Mouse (Mus musculus): ENCODE measurements at regions not wholly inside any gene's neighbourhood (a gene's known extent, or its start where the extent isn't known, plus 50 kb on each side); places are given as distances from the start of the nearest gene placed in this dataset.
A peak's percentile ranks its signal among the peaks of the same experiment; 100 is the strongest.

DNA sequence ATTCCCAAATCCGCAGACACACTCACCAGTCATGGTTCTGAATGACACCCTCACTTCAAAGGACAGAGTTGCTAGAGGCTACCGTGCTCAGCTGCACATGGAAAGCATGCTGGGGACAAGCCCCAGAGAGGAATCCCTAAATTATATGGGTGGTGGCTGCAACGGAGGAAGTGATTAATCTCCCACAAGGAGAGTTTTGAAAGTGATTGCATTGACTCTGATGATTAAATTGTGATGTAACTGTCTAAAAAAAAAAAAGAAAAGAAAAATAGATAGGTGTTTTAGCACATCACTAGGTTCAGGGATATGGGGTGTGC lies 59.6 kb upstream of the Serp2 start:
- DNase-seq (ENCODE audit: extremely low spot score in 1 of 2, low spot score in 2 of 2) = no peak
- intact Hi-C loops (cut with DNase I) = loop anchor here (10.0 kb wide), 1 partner anchor 62 kb away; the partner anchor contains the start of gene Serp2

DNA sequence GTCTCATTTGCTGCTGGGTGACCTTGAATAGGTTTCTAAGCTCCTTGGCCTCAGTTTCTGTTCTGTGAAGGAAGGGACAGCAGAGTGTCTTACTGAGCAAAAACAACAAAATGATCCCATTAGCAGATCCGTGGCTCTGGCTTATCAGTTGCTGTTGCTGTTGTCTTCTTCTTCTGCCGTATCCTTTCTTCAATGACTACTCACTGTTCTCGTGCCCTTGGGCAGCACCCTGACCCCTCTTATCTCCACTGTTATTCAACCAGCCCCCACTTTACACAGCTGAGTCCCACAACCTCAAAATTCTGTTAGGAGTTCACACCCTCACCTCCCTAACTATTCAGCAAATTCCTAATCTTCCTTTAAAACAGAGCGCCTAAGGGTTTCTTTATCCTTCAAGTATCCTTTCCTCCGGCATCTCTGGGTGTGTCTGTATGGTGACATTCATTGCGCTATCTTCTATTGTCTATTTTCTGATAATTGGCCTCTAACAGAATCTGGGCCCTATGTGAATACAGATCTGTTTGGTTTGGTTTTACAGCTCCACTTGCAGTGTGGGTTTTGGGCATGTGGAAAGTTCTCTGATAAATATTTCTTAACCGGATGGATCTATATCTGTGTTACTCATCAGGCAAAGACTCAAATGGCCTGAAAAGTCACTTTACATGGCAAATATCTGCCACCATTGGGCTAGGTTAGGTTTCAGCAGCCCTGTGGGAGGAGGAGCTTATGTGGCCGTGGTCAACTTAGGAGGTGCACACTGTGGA lies 59.1 kb upstream of the Serp2 start:
- DNase-seq (ENCODE audit: extremely low spot score in 1 of 2, low spot score in 2 of 2) = no peak
- intact Hi-C loops (cut with DNase I) = loop anchor here (10.0 kb wide), 1 partner anchor 61 kb away; the partner anchor contains the start of gene Serp2

DNA sequence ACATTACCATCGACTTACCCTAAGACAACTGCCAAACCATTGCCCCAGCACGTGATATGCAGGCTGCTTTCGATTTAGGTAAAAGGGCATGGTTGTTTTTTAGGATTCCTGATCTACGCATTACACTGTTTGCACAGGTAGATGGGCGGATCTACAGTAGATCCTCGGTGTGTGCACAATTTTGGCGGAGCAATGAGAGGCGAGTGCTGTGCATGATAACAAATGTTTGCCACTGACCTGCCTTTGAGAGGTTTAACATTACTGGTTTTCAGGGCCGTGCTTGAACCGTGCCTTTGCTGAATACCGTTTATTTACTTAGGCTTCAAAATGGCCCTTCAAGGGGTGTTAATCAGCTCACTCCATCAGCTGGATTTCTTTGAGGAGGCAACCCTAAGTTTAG lies 58.5 kb upstream of the Serp2 start:
- intact Hi-C loops (cut with DNase I) = loop anchor here (10.0 kb wide), 1 partner anchor 60 kb away; the partner anchor contains the start of gene Serp2

DNA sequence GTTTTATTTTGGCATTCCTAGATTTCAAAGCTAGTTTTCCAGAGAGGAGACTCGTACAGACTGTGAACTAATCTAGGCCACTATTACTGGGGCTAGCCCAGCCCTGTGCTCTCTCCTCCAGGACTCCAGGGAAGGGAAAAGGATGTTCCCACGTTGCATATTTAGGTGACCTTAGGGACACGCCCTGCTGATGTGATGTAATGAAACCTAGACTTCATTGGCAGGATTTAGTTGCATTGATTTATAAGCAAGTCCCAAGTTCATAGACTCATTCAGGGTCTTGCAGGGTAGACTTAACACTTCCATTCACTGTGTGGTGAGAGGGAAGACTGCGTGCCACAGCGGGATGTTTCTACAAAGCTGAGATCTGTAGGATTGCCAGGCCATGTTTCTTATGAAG lies 58.0 kb upstream of the Serp2 start:
- intact Hi-C loops (cut with DNase I) = loop anchor here (10.0 kb wide), 1 partner anchor 60 kb away; the partner anchor contains the start of gene Serp2
- no peak for DNase-seq (ENCODE audit: extremely low spot score in 1 of 2, low spot score in 2 of 2)

More for the DNA sequence above, 58.5 kb upstream of the Serp2 start:
- DNase-seq (ENCODE audit: extremely low spot score in 1 of 2, low spot score in 2 of 2) = no peak

DNA sequence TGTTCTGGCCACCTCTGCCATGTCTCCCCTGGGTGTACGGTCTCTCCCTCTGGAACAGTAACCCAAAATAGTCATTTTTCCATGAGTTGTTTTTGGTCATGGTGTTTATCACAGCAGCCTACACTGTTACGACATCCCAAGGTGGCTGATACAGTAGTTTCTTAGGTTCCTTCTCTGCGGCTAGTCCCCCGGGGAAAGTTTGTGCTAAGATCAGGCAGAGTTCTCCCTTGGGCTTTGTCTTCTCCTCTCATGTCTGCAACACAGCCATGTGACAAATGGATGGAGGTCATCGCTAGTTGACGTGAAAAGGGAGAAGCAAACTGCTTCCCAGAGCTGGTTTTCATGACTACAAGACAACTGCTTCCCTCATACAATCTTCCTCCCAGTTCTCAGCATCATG lies 56.9 kb upstream of the Serp2 start:
- intact Hi-C loops (cut with DNase I) = loop anchor here (10.0 kb wide), 1 partner anchor 59 kb away; the partner anchor contains the start of gene Serp2
- no peak for DNase-seq (ENCODE audit: extremely low spot score in 1 of 2, low spot score in 2 of 2)

DNA sequence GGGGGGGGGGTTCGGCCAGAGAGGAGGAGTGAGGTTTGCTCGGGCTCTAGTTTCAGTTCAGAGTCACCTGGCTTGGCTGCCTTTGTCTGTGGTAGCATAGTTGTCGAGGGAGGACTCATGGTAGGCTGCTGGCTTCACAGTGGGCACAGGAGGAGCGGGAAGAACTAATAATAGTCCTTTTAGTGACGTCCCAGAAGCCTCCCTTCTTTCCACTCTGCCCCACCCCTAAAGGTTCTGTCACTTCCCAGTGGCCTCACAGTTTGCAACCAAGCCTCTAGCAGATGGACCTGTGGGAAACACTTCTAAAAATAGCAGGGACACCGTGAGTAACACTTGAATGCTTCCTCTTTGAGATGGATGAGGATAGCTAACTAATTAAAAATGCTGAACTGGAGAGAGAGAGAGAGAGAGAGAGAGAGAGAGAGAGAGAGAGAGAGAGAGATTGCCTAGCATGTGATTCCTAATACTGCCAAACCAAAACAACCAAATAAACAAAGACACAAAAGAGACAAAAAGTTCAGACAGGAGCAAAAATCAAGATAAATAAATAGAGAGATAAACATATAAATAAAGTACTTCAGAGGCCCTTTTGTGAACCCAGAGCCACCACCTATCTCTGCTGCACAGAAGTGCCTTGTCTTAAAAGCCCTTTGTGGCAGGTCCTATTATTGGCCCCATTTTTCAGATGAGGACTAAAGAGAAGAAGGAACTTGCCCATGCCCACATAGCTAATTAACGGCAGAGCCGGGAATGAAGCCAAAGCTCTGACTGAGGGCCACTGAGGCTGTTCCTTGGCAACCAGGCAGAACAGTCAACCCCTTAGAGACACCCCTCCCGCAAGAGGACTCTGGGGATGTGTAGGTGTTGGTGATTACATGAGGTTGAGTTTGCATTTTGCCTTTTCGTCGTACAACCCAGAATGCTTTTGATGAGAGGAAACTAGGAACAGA lies 54.0 kb upstream of the Serp2 start:
- intact Hi-C loops (cut with DNase I) = loop anchor here (10.0 kb wide), 1 partner anchor 56 kb away; the partner anchor contains the start of gene Serp2
- peak; percentile 59 to 61 for DNase-seq (ENCODE audit: extremely low spot score in 1 of 2, low spot score in 2 of 2)
